Mouse (Mus musculus) gastrocnemius, adult 18-20 months (tissue): Measurements from ENCODE around the gene Olfr1513. TPM values are rescaled to one million over a fixed set of nuclear protein-coding genes. Genes with fewer than 3 reads are reported as not detected.
"Not testable (repeated sequence)": the region's sequence is repeated elsewhere in the genome, so short reads cannot be mapped to it uniquely, and the experiment has no call there.

ENCODE experiments used
- DNase-seq: peaks from one replicate; pipeline ENCODE4 v3.0.0; 2021; ENCODE audit warnings: low spot score
- total RNA-seq, 2 experiments: library from RNA; stranded (reverse); gene quantifications; 2 replicates each; pipeline ENCODE4 v1.2.3; 2021

Olfr1513 gene
- total RNA-seq, 2 experiments from 2014 or later: not detected

DNA sequence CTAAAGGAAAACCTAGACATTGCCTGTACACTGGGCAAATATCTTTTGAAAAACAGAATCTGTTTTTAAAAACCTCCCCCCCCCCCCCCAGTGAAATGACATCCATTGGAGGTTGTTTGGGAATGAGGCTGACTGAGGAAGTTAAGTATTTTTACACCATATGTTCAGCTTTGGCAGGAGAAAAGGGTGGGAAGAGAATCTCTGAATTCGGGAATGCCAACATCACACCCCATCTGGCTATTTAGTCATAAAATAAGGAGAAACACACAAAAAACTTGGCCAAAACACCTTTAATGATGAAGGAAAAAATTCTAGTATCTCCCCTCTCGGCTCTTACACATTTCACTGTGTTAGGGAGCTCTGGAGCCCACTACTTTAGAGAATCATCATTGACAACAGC is 45.3 kb downstream of the Olfr1513 start:
- no peak for DNase-seq

DNA sequence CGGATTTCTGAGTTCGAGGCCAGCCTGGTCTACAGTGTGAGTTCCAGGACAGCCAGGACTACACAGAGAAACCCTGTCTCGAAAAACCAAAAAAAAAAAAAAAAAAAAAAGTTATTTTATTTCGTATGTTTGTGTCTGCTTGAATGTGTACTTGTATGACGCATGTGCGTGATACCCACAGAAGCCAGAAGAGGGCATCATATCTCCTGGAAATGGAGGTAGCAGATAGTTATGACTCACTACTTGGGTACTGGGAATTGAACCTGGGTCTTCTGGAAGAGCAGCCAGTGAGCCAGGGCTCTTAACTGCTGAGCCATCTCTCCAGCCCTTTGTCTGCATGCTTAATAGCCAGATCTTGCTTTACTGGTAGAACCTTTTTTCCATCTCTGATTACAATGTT is 45.9 kb downstream of the Olfr1513 start:
- DNase-seq: not testable (repeated sequence)

DNA sequence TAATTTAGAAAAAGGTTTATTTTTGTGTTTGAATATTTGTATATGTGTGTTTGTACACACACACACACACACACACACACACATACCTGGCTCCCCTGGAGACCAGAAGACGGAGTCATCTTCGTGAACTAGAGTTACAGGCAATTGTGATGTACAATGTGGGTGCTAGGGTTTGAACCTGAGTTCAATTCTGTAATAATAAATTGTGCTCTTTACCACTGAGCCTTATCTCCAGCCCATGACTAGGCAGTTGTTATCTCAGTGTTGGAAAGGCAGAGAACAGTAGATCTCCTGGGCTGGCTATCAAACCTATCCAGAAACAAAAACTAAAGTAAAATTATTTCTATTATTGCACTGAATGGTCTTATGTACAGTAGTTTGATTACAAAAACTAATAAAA is 50.1 kb downstream of the Olfr1513 start:
- no peak for DNase-seq

DNA sequence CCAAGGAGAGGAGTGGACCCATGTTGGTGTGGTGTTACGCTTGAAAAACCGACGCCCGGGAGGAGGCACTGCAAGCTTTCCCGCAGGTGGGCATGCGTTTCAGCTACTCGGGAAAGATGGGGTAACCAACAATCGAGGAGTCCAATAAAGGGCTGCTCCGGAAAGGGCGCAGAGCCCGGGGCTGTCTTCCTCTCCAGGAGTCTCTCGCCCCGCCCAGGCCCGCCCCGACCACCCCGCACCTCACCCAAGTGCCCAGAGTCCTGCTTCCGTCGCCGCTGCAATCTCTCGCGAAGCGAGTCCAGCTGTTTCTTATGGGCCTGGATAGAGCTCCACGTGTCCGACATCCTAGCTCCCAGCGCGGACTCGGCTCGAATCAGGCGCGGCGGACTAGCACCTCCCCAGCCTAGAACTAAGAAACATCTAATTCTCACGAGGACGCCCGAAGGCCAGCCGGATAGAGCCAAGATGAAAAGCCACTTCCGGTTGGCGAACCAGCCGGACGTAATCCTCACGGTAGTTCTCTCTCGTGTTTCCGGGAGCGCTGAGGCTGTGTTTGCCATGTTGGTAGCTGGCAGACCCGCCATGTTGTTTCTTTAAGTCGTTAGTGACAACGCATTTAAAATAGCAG is 51.5 kb downstream of the Olfr1513 start, which contains the start of gene Mettl3:
Gene Mettl3 (minus strand): TSS at position 485 of the 628 bp plus-strand sequence.
- DNase-seq: peak; percentile 93

- not testable (repeated sequence) for DNase-seq
Observed at GRCm38 (mm10) chr14:52303517-52303916, 52.7 kb downstream of the Olfr1513 start.

Other genes starting within 250 kb of the Olfr1513 start
- gene Rpgrip1, start 245.7 kb downstream of the Olfr1513 start, total RNA-seq: under 1 TPM in 1 of 2 experiments, not detected in 1; 0.09 TPM
- gene Supt16, start 159.0 kb downstream of the Olfr1513 start, total RNA-seq: 10 to 100 TPM; 13.0 to 14.2 TPM
- 10 to 100 TPM; 26.9 to 29.6 TPM for gene Chd8, start 98.6 kb downstream of the Olfr1513 start, total RNA-seq
- gene Tox4, start 77.3 kb downstream of the Olfr1513 start, total RNA-seq: 10 to 100 TPM; 48.6 to 51.3 TPM
- gene Rab2b, start 76.9 kb downstream of the Olfr1513 start, total RNA-seq: 1 to 10 TPM; 2.3 TPM
- 10 to 100 TPM; 16.6 to 17.1 TPM for gene Mettl3, start 51.3 kb downstream of the Olfr1513 start, total RNA-seq
- gene Sall2, start 27.6 kb downstream of the Olfr1513 start, total RNA-seq: under 1 TPM; 0.39 to 0.57 TPM
- gene Olfr1512, start 22.8 kb upstream of the Olfr1513 start, total RNA-seq: not detected
- not detected for gene Olfr1511, start 41.0 kb upstream of the Olfr1513 start, total RNA-seq
- gene Olfr1510, start 58.0 kb upstream of the Olfr1513 start, total RNA-seq: not detected
- not detected for gene Olfr1509, start 86.6 kb upstream of the Olfr1513 start, total RNA-seq
- not detected for gene Olfr1508, start 111.1 kb upstream of the Olfr1513 start, total RNA-seq
- not detected for gene Olfr1507, start 139.3 kb upstream of the Olfr1513 start, total RNA-seq